Mouse (Mus musculus): ENCODE measurements around the gene Wnt5a. TPM values are rescaled to one million over a fixed set of nuclear protein-coding genes. Genes with fewer than 3 reads are reported as not detected.
A peak's percentile ranks its signal among the peaks of the same experiment; 100 is the strongest.

Gene Wnt5a
- polyA plus RNA-seq, 1 experiment from 2014 or later: 17.4 TPM

DNA sequence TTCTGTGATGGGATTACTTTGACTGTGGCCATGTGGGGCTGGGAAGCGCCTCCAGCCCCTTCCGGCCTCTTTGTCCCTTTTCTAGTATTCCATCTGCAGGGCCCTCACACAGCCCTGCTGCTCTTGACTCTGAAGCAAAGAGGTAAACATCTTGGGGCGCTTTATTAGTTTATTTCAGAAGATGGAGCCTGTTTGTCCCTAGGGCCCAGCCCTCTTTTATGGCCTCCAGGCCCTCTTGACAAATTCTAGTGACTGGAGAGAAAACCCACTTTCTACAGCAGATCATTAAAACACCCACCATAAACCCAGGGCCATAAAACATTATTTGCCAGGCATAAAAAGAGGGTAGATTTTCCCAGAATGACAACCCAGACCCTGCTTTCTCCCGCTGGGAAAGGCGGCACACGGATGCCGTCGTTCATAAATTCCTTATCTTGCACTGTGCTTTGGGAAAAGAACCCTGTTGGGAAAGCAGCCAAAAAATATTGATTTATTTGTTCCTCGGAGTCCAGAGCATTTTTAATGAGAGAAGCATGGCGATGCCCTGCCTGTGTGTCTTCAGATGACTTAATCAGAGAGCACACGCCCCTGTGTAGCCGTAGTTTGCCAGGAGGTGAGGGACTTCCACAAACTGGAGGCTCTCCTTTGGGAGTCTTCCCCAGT is 3.2 kb upstream of the Wnt5a start:
- Histone ChIP-seq H3K9me3 (no peaks in the 10 kb centered on the region), H3K4me3 (no peak overlapping the region), H3K9ac (replicated peaks) (no peak overlapping the region), H3K36me3 (no peaks in the 10 kb centered on the region), H3K27ac (replicated peaks) (no peak overlapping the region), H3K27me3 (peaks cover 13% of the 10 kb centered on the region), H3K4me1 (peaks cover 23% of the 10 kb centered on the region), H3K4me2 (replicated peaks) (no peak overlapping the region)
- no peak for ATAC-seq (replicated peaks)
- WGBS: 76% methylated on average over 12 of the region's 12 CpGs

DNA sequence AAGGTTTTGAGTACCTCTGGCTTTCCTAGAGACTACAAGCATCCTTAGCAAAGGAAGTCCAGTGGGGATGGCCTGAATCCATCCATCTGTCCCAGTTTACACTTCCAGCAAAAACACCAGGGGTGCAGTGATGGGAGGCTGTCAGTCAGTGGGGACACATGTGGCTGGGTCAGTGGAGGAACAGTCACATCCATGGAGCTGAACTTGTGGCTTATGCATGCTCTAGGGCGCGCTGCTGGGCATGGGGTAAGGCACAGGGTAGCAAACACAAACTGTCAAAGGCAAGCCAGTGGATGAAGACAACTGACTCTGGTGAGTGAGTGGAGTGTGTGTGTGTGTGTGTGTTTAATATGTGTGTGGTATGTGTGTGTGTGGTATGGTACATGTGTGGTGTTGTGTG is 1.3 kb upstream of the Wnt5a start:
- Histone ChIP-seq H3K4me1 (peaks cover 36% of the 10 kb centered on the region), H3K27me3 (peaks cover 31% of the 10 kb centered on the region), H3K27ac (replicated peaks) (no peak overlapping the region), H3K36me3 (no peaks in the 10 kb centered on the region), H3K9me3 (no peaks in the 10 kb centered on the region), H3K9ac (replicated peaks) (no peak overlapping the region), H3K4me2 (replicated peaks) (no peak overlapping the region), H3K4me3 (no peak overlapping the region)
- 87% methylated on average over 2 of the region's 2 CpGs for WGBS
- ATAC-seq (replicated peaks): no peak

DNA sequence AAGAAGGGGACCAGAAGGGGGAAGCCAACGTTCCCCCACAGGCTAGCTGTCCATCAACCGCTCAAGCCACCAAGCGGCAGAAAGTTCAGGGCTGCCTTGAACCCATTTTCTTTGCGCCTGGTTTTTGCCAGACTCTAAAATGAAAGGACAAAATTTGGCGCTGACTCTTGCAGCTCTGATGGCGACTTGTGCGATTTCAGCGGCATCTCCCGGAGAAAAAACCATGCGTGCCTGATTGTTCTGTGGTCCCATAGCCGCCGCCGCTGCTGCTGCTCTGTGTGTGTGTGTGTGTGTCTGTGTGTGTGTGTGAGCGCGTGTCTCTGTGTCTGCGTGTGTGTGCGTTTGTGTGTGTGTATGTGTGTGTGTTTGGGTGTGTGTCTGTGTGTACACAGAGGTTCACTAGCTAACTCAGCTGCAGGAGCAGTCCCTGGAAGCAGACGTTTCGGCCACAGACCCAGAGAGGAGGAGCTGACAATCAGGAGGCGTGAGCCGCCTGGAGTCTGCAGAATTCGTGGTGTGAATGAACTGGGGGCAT is 568 bp downstream of the Wnt5a start:
- peak; percentile 53 for ATAC-seq (replicated peaks)
- H3K36me3 ChIP-seq: no peaks in the 10 kb centered on the region
- peak overlapping the region; percentile 53 for H3K4me3 ChIP-seq
- H3K27me3 ChIP-seq: peaks cover 39% of the 10 kb centered on the region
- H3K9me3 ChIP-seq: no peaks in the 10 kb centered on the region
- peak overlapping the region; percentile 65 for H3K27ac ChIP-seq (replicated peaks)
- WGBS: under 1% methylated on average over 22 of the region's 22 CpGs
- H3K9ac ChIP-seq (replicated peaks): peak overlapping the region; percentile 48
- peak overlapping the region; percentile 97 for H3K4me2 ChIP-seq (replicated peaks)
- H3K4me1 ChIP-seq: peaks cover 54% of the 10 kb centered on the region

DNA sequence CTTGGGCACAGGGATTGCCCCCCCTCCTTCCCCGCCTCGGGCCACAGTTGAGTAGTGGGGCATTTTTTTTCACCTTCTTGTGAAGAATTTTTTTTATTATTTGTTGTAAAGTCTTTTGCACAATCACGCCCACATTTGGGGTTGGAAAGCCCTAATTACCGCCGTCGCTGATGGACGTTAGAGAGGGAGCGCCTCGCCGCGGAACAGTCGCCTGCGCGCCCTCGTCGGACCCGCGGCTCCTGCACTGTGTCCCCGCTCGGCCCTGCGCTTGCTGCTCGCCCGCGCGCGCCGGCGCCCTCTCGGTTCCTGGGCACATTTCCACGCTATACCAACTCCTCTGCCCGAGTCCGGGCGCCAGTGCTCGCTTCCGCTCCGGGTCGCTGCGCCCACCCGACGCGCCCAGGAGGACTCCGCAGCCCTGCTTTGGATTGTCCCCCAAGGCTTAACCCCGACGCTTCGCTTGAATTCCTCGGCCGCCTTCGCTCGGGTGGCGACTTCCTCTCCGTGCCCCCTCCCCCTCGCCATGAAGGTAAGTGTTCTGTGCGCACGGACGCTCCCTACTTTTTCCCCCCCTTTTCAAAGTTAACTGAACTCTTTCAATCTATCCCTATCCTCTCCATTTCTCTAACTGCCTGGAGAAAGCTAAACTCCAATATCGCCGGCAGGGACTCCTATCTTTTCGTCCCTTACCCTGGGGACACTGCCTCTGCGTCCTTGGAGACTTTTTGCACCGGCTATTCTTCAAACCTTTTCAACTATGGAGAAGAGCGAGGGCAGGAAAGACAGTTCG is 1.2 kb downstream of the Wnt5a start:
- Histone ChIP-seq H3K4me2 (replicated peaks) (peak overlapping the region; percentile 97), H3K27ac (replicated peaks) (peak overlapping the region; percentile 65), H3K4me1 (peaks cover 60% of the 10 kb centered on the region), H3K9ac (replicated peaks) (peak overlapping the region; percentile 48), H3K4me3 (peak overlapping the region; percentile 53), H3K27me3 (peaks cover 45% of the 10 kb centered on the region), H3K36me3 (no peaks in the 10 kb centered on the region), H3K9me3 (no peaks in the 10 kb centered on the region)
- ATAC-seq (replicated peaks): peak; percentile 43
- under 1% methylated on average over 62 of the region's 62 CpGs for WGBS

DNA sequence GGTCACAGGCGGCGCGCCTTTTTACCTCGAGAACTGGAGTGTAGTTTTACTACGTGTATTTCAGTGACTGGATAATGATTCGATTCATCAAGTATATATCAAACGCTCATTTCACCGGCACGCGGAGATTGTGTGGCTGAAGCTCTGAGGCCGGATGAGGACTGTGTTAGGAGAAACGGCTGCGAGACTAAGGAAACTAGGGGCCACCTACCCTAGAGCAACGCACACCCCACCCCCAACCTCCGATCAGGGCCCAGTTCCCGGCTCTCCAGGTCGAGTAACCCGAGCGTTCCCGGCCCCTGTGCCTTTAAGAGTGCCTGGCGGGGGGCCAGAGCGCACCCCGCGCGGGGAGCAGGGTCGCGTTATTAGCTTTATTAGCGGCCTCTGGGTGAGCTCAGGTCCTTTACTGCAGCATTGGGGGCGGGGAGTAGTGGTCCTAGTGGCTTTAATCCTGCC is 1.9 kb downstream of the Wnt5a start:
- H3K4me3 ChIP-seq: peak overlapping the region; percentile 53
- H3K9ac ChIP-seq (replicated peaks): peak overlapping the region; percentile 48
- H3K27ac ChIP-seq (replicated peaks): peak overlapping the region; percentile 65; the same call in 1 of the 2 replicates
- no peaks in the 10 kb centered on the region for H3K36me3 ChIP-seq
- WGBS: under 1% methylated on average over 29 of the region's 29 CpGs
- peak overlapping the region; percentile 97 for H3K4me2 ChIP-seq (replicated peaks)
- peaks cover 67% of the 10 kb centered on the region for H3K4me1 ChIP-seq
- ATAC-seq (replicated peaks): no peak
- no peaks in the 10 kb centered on the region for H3K9me3 ChIP-seq
- peaks cover 50% of the 10 kb centered on the region for H3K27me3 ChIP-seq

DNA sequence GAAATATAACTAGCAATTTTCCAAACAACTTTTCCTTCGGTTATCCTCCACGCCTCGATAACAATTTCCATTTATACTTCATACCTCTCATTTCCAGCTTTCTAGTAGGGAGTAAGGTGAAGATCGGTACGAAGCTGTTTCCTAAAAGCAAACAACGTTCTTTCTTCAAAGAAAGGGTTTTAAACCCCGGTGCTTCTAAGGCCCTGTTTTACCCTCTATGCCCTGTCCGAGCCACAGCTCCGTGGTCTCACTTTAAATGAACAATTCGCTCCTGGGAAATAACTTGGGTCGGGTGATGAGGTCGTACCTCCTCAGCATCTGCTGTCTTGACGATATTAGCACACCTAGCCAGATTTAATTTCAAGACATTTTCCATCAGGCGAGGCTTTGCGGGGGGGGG is 2.5 kb downstream of the Wnt5a start:
- H3K27ac ChIP-seq (replicated peaks): 0 out of 2 replicates have a peak overlapping the region, but pooled peaks have one; percentile 13
- peak overlapping the region; percentile 48 for H3K9ac ChIP-seq (replicated peaks)
- peak overlapping the region; percentile 97 for H3K4me2 ChIP-seq (replicated peaks)
- no peaks in the 10 kb centered on the region for H3K9me3 ChIP-seq
- WGBS: under 1% methylated on average over 15 of the region's 15 CpGs
- H3K36me3 ChIP-seq: no peaks in the 10 kb centered on the region
- H3K4me3 ChIP-seq: peak overlapping the region; percentile 53
- peaks cover 71% of the 10 kb centered on the region for H3K4me1 ChIP-seq
- no peak for ATAC-seq (replicated peaks)
- peaks cover 50% of the 10 kb centered on the region for H3K27me3 ChIP-seq

DNA sequence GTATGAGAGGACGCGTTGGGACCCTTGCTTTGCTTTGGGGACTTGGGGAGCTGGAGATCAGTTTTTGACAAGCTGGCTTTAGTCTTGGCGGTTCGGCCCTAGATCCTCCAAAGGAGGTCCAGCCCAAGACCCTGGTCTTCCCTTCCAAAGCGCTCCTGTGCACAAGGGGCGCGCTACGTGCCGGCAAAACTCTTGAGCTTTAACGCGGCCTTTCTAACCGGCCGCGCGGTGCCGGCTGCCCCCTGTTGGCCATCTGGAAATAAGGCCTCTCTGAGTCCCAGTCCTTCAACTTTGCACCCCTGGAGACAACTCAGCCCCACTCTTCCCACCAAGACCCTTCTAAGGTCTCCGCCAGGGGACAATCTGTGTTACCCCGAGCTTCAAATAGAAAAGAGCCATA is 2.9 kb downstream of the Wnt5a start:
- ATAC-seq (replicated peaks): no peak
- Histone ChIP-seq H3K9me3 (no peaks in the 10 kb centered on the region), H3K36me3 (no peaks in the 10 kb centered on the region), H3K4me2 (replicated peaks) (peak overlapping the region; percentile 97), H3K4me1 (peaks cover 71% of the 10 kb centered on the region), H3K9ac (replicated peaks) (0 out of 2 replicates have a peak overlapping the region, but pooled peaks have one; percentile 48), H3K27ac (replicated peaks) (0 out of 2 replicates have a peak overlapping the region, but pooled peaks have one; percentile 13), H3K27me3 (peaks cover 54% of the 10 kb centered on the region), H3K4me3 (peak overlapping the region; percentile 53)
- under 1% methylated on average over 18 of the region's 18 CpGs for WGBS

DNA sequence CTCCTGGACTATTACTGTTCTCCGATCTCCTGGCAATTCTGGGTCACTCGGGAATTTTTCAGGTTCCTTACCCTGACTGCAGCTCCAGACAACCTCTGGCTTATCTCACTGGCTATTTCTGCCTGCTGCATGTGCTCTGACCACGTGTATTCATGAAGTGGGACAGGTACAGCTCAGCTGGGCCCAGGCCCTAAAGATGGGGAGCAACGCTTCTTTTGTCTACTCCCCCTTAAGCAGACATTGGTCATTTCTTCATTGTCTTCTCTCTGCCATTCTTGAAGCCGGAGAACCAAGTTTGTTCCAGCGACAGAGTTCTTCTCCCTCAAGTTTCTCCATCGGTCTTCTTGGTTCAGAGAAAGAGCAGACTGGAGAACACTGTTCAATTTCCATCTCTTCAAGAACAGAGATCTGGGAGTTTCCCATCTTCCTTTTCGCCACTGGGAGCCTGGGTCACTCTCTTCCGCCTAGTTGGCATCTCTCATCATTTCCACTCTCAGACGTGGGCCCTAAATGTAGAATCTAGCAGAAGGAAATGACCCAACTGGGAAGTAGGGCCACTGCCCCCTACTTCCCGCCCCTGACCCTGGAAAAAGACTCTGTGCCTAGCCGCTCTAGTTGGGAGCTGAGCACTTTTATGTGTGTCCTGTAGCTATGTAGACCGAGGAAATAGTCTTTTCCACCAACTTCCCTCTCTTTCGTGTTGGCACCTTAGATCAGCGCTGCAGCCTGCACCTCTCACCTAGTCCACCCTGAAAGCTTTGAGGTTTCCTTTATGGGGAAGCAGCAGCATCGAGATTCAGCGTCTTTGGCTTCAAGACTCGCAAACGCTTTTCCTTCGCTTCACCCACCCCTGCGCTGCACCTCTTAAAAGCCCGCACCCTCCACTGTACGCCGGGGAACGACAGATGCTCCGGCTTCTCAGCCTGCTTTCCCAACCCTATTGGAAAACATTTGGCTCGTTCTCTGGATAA is 4.0 kb downstream of the Wnt5a start:
- peak overlapping the region; percentile 29 for H3K9ac ChIP-seq (replicated peaks)
- H3K9me3 ChIP-seq: no peaks in the 10 kb centered on the region
- WGBS: 18% methylated on average over 27 of the region's 27 CpGs
- peaks cover 49% of the 10 kb centered on the region for H3K27me3 ChIP-seq
- no peak overlapping the region for H3K27ac ChIP-seq (replicated peaks)
- peak overlapping the region; percentile 53 for H3K4me3 ChIP-seq
- H3K4me2 ChIP-seq (replicated peaks): peak overlapping the region; percentile 66
- peaks cover 71% of the 10 kb centered on the region for H3K4me1 ChIP-seq
- ATAC-seq (replicated peaks): no peak
- no peaks in the 10 kb centered on the region for H3K36me3 ChIP-seq

DNA sequence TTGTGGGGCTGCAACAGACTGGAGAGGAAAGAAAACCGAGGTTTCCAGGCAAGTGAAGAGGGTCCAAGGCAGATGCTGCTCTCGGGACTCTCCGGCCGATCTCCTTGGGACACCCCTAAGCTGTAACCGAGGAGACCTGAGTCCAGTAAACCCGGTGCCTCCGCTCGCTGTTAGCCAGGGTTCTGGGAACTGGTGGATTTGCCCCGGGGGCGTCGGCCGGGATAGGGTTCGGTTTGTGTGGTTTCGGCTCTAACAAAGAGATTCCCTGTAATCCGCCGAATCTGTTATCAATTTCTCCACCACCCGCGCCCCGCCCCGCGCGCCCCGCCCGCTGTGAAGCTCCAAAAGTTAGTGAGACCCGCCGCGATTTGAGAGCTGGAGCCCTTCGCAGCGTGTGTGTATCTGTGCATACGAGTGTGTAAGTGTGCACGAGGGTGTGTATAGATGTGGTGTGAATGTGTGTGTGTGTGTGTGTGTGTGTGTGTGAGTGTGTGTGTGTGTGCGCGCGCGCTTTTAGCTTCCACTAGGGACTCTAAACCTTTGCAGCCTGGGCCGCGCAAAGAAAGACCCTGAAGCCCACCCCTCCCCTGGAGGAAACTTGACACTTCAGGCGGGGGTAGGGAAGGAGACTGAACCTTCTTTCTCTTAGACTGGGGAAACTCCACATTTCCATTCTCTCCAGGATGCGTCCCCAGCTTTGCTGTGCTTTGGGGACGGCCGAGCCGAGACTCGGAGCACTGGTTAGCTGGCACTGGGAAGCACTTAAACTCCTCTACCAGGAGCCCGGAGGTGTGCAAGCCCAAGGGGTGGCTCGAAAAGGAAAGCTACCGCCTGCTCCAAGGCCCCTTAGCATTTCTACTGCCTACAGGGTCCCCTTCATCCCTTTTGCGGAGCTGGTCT is 5.1 kb downstream of the Wnt5a start:
- Histone ChIP-seq H3K9me3 (no peaks in the 10 kb centered on the region), H3K36me3 (no peaks in the 10 kb centered on the region), H3K27ac (replicated peaks) (peak overlapping the region; percentile 49), H3K9ac (replicated peaks) (peak overlapping the region; percentile 29), H3K4me3 (peak overlapping the region; percentile 53), H3K4me2 (replicated peaks) (peak overlapping the region; percentile 66), H3K4me1 (peaks cover 68% of the 10 kb centered on the region), H3K27me3 (peaks cover 42% of the 10 kb centered on the region)
- ATAC-seq (replicated peaks): no peak
- WGBS: under 1% methylated on average over 45 of the region's 47 CpGs

DNA sequence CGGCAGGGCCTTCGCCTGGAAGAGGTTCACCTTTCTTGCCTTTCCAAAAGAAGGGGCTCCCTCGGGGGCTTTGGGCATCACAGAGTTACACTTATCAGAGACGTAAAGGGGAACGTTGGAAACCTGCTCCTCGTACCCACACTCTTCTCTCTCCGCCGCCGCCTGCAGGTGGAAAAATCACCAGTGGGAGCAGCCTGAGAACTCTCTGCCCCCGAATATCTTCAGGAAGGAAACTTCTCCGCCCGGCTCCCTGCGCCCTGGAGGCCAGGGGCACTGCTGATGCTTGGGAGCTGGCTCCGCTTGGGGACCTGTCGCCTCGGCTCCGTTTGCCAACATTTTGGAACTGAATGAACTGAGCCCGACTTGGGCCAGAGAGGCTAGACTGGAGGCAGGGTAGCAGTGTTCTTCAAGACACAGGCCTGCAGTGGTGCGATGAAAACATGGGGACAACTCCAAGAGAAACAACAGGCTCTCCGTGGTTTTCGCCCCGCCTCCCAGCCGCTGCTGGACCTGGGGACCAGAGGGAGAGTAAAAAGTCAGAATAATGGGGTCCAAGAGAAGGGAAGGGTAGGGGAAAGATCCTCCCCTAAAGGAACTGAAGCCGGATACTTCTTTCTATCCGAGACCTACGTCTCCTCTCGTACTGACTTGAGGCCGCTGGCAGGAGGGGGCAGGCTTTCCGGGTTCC is 5.9 kb downstream of the Wnt5a start:
- ATAC-seq (replicated peaks): no peak
- H3K36me3 ChIP-seq: no peaks in the 10 kb centered on the region
- peak overlapping the region; percentile 66 for H3K4me2 ChIP-seq (replicated peaks)
- H3K9me3 ChIP-seq: no peaks in the 10 kb centered on the region
- H3K27me3 ChIP-seq: peaks cover 42% of the 10 kb centered on the region
- peak overlapping the region; percentile 49 for H3K27ac ChIP-seq (replicated peaks)
- peak overlapping the region; percentile 53 for H3K4me3 ChIP-seq
- peaks cover 67% of the 10 kb centered on the region for H3K4me1 ChIP-seq
- H3K9ac ChIP-seq (replicated peaks): peak overlapping the region; percentile 29
- WGBS: 2% methylated on average over 29 of the region's 29 CpGs

All from forebrain, embryonic 15.5 days (tissue).